Mouse (Mus musculus): ENCODE measurements around the gene Ccdc189. TPM values are rescaled to one million over a fixed set of nuclear protein-coding genes. Genes with fewer than 3 reads are reported as not detected.

The Ccdc189 gene
- total and polyA plus RNA-seq, 3 experiments: 4.2 to 6.9 TPM; not detected in 1

DNA sequence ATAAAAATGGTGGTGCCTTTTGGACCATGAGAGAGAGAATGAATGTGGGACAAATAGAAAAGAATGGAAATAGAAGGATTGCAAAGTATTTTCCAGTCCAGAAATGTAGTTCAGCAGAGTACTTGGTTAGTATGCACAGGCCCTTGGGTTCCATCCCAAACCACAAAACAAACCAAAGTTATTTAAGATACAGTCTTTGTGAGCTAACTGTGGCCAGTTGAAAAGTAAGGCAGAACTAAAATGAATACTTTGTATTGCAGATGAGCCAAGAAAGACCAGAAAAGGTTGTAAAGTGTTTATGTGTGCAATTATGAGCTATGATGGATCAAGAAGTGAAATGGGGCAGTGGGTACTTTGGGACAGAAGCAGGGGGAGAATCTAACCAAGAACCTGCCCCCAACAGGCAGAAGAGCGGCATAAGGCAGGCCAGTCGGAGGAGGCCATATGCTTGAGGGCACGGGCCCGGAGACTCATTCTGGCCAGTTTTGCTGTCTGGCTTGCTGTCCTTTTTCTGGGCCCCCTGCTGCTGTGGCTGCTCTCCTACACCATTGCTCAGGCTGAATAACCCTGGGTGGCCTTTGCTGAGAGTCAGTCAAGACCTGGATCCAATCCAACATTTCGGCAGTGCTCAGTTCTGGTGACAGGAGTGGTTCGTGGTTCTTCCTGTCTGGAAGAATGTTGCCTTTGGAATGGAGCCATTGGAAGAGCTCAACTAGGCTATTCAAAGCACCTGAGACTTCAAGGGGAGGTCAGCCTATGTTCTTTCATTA, 23.8 kb downstream of the Ccdc189 start:
- Histone ChIP-seq H3K4me1 (ENCODE audit: control insufficient read depth in 1 of 2, insufficient read depth in 2 of 2, low read length in 2 of 2) (no peaks in the 10 kb centered on the region; a peak in 1 of 4 replicates), H3K4me3 (ENCODE audit: control insufficient read depth in 1 of 2, insufficient read depth in 1 of 2, low read depth in 2 of 2, low read length in 2 of 2) (no peak overlapping the region), H3K36me3 (ENCODE audit: control insufficient read depth in 1 of 2, insufficient read depth in 2 of 2, low read length in 2 of 2) (peaks cover 0 to 2% of the 10 kb centered on the region in 2 experiments; a peak in 1 of 4 replicates), H3K27me3 (ENCODE audit: control insufficient read depth in 1 of 2, insufficient read depth in 2 of 2, low read length in 2 of 2) (no peaks in the 10 kb centered on the region), H3K9ac (ENCODE audit: control insufficient read depth, low read depth, low read length, poor library complexity, severe bottlenecking) (no peak overlapping the region), H3K27ac (ENCODE audit: control insufficient read depth, low read depth, low read length) (no peak overlapping the region), H3K9me3 (replicated peaks; ENCODE audit: insufficient read depth, low read length) (no peaks in the 10 kb centered on the region), H3K79me2 (ENCODE audit: control insufficient read depth, insufficient read depth, low read length, poor library complexity) (no peaks in the 10 kb centered on the region)
- no peak for DNase-seq (ENCODE audit: low read depth, low spot score)
- TF ChIP-seq NRF1 (IDR thresholded peaks at IDR 0.05; ENCODE audit: insufficient read depth, low read depth, low read length, poor library complexity, severe bottlenecking) (no peak), TAL1 (IDR thresholded peaks at IDR 0.05; ENCODE audit: low read length) (no peak), SMC3 (IDR thresholded peaks at IDR 0.05; ENCODE audit: low read depth, low read length) (no peak), USF1 (IDR thresholded peaks at IDR 0.05; ENCODE audit: low read depth, low read length) (no peak), ZMIZ1 (IDR thresholded peaks at IDR 0.05; ENCODE audit: low read depth, low read length) (no peak), ZNF384 (IDR thresholded peaks at IDR 0.05; ENCODE audit: low read depth, low read length) (no peak), CHD1 (IDR thresholded peaks at IDR 0.05; ENCODE audit: low read depth, low read length) (no peak), HCFC1 (IDR thresholded peaks at IDR 0.05; ENCODE audit: low read depth, low read length) (no peak), TCF12 (IDR thresholded peaks at IDR 0.05; ENCODE audit: low read depth, low read length) (no peak)

DNA sequence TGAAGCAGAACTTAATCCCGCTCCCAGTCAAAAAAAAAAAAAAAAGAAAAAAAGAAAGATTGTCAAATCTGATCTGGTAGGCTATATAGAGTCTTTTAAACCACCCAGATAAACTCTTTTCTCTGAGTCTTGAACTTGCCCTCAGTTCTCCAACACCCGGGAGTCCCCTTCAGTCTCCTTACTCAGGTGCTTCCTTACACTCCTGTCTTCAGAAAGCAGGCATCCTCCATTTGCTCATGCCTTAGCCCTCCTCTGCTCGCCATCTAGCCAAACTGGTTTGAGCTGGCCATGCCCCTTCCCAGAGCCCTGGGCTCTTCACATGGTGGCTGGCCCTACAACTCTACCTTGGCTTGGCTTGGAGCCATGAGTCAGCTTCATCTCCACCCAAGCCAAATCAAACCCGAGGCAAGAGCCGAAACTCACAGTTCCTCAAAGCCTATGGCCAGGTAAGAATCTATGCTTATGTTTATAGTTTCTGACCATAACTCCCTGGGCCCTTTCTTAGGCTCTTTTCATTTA, 27.0 kb downstream of the Ccdc189 start, which contains the start of gene Tmem265:
Gene Tmem265, plus strand, starts transcription at position 51 of the 519 bp plus-strand sequence.
- no peak for TF ChIP-seq HCFC1 (IDR thresholded peaks at IDR 0.05; ENCODE audit: low read depth, low read length)
- TF ChIP-seq TAL1 (IDR thresholded peaks at IDR 0.05; ENCODE audit: low read length): no peak
- TF ChIP-seq MAX (IDR thresholded peaks at IDR 0.05; ENCODE audit: low read length): no peak
- no peak for TF ChIP-seq ZMIZ1 (IDR thresholded peaks at IDR 0.05; ENCODE audit: low read depth, low read length)
- TF ChIP-seq MEF2A (IDR thresholded peaks at IDR 0.05; ENCODE audit: extremely low read depth, insufficient replicate concordance, low read depth, low read length, poor library complexity, severe bottlenecking): no peak
- no peak for TF ChIP-seq TCF12 (IDR thresholded peaks at IDR 0.05; ENCODE audit: low read depth, low read length)
- no peak for TF ChIP-seq POLR2AphosphoS2 (IDR thresholded peaks at IDR 0.05; ENCODE audit: low read length)
- 0 out of 2 replicates have a peak, but pooled peaks have one; percentile 44 for TF ChIP-seq ZNF384 (IDR thresholded peaks at IDR 0.05; ENCODE audit: low read depth, low read length)
- H3K9me3 ChIP-seq (replicated peaks; ENCODE audit: insufficient read depth, low read length): no peaks in the 10 kb centered on the region

More for the DNA sequence above, 27.0 kb downstream of the Ccdc189 start, which contains the start of gene Tmem265:
- Histone ChIP-seq H3K9ac (ENCODE audit: control insufficient read depth, low read depth, low read length, poor library complexity, severe bottlenecking) (no peak within 1 kb of the TSS), H3K36me3 (ENCODE audit: control insufficient read depth in 1 of 2, insufficient read depth in 2 of 2, low read length in 2 of 2) (peaks cover 0 to 10% of the 10 kb centered on the region in 2 experiments; a peak in 2 of 4 replicates), H3K4me3 (ENCODE audit: control insufficient read depth in 1 of 2, insufficient read depth in 1 of 2, low read depth in 2 of 2, low read length in 2 of 2) (no peak within 1 kb of the TSS), H3K79me2 (ENCODE audit: control insufficient read depth, insufficient read depth, low read length, poor library complexity) (no peaks in the 10 kb centered on the region), H3K4me1 (ENCODE audit: control insufficient read depth in 1 of 2, insufficient read depth in 2 of 2, low read length in 2 of 2) (no peaks in the 10 kb centered on the region), H3K27me3 (ENCODE audit: control insufficient read depth in 1 of 2, insufficient read depth in 2 of 2, low read length in 2 of 2) (no peaks in the 10 kb centered on the region), H3K27ac (ENCODE audit: control insufficient read depth, low read depth, low read length) (no peak within 1 kb of the TSS)
- DNase-seq (ENCODE audit: low read depth, low spot score): no peak
